Mouse (Mus musculus) embryonic stem cell, embryonic (primary cell): ENCODE data around the gene St7.

Source experiments
- CTCF ChIA-PET, 4 experiments: fragments of 300-600 bp in 2 of 4; fragments of 350-600 bp in 2 of 4; sonication (Branson Sonifier 250); formaldehyde crosslinking; loops; one replicate each; lab custom pipeline; 2022; ENCODE audit warnings: inconsistent platforms in 2 of 4; lab: Charles Lee
- POLR2A ChIA-PET, 4 experiments: fragments of 300-600 bp in 2 of 4; fragments of 350-600 bp in 2 of 4; sonication (Branson Sonifier 250); formaldehyde crosslinking; loops; one replicate each; lab custom pipeline; 2022; ENCODE audit warnings: antibody characterized with exemption in 4 of 4, inconsistent platforms in 1 of 4; lab: Charles Lee

Gene St7

GRCm38 (mm10) chr6:17905776-17906175, 213.0 kb downstream of the St7 start:
- ChIA-PET CTCF (no interaction called here), POLR2A (interaction anchor here in 2 of 4 experiments (0.6 to 1.2 kb wide), 2 partner anchors 9 to 142 kb away, joined by 3 to 4 read pairs; no protein-coding TSS in a partner anchor)

GRCm38 (mm10) chr6:17906289-17906688, 213.6 kb downstream of the St7 start:
- POLR2A ChIA-PET, result interaction anchor here in 2 of 4 experiments (0.6 to 1.2 kb wide), 2 partner anchors 10 to 44 kb away, joined by 3 to 5 read pairs; no protein-coding TSS in a partner anchor

GRCm38 (mm10) chr6:17912312-17912711, 219.6 kb downstream of the St7 start:
- ChIA-PET CTCF (interaction anchor here in 1 of 4 experiments (1.3 kb wide), 1 partner anchor 13 kb away, joined by 6 read pairs; no protein-coding TSS in a partner anchor), POLR2A (interaction anchor here in 1 of 4 experiments (0.7 kb wide), 1 partner anchor 118 kb away, joined by 3 read pairs; no protein-coding TSS in a partner anchor)

More at GRCm38 (mm10) chr6:17906289-17906688, 213.6 kb downstream of the St7 start:
- CTCF ChIA-PET, result interaction anchor here in 1 of 4 experiments (1.3 kb wide), 1 partner anchor 19 kb away, joined by 3 read pairs; no protein-coding TSS in a partner anchor

GRCm38 (mm10) chr6:17912825-17913224, 220.1 kb downstream of the St7 start:
- ChIA-PET CTCF (interaction anchor here in 1 of 4 experiments (1.3 kb wide), 1 partner anchor 12 kb away, joined by 6 read pairs; no protein-coding TSS in a partner anchor), POLR2A (no interaction called here)

- ChIA-PET POLR2A (no interaction called here), CTCF (no interaction called here)
These were observed 220.6 kb downstream of the St7 start for GRCm38 (mm10) chr6:17913315-17913714.

- ChIA-PET POLR2A (no interaction called here), CTCF (interaction anchor here in 2 of 4 experiments (0.8 to 1.7 kb wide), 2 partner anchors 11 kb away, joined by 3 to 5 read pairs; no protein-coding TSS in a partner anchor)
These were observed 221.6 kb downstream of the St7 start for GRCm38 (mm10) chr6:17914300-17914699.

GRCm38 (mm10) chr6:17917233-17917632, 224.5 kb downstream of the St7 start:
- POLR2A ChIA-PET, result no interaction called here

GRCm38 (mm10) chr6:17922180-17922579, 229.4 kb downstream of the St7 start:
- ChIA-PET CTCF (no interaction called here), POLR2A (no interaction called here)

More at GRCm38 (mm10) chr6:17917233-17917632, 224.5 kb downstream of the St7 start:
- CTCF ChIA-PET, result no interaction called here

GRCm38 (mm10) chr6:17922967-17923366, 230.2 kb downstream of the St7 start:
- ChIA-PET POLR2A (no interaction called here), CTCF (interaction anchor here in 1 of 4 experiments (0.7 kb wide), 1 partner anchor 39 kb away, joined by 3 read pairs; no protein-coding TSS in a partner anchor)

- ChIA-PET POLR2A (interaction anchor here in 1 of 4 experiments (0.6 kb wide), 1 partner anchor 536 kb away, joined by 4 read pairs; no protein-coding TSS in a partner anchor), CTCF (interaction anchor here in 2 of 4 experiments (0.6 to 0.7 kb wide), 2 partner anchors 38 to 248 kb away, joined by 3 read pairs; no protein-coding TSS in a partner anchor)
These were observed 230.6 kb downstream of the St7 start for GRCm38 (mm10) chr6:17923370-17923769.

- ChIA-PET POLR2A (interaction anchor here in 1 of 4 experiments (0.6 kb wide), 1 partner anchor 535 kb away, joined by 4 read pairs; no protein-coding TSS in a partner anchor), CTCF (interaction anchor here in 2 of 4 experiments (0.6 to 1.5 kb wide), 2 partner anchors 12 to 248 kb away, joined by 3 to 6 read pairs; no protein-coding TSS in a partner anchor)
These were observed 231.3 kb downstream of the St7 start for GRCm38 (mm10) chr6:17923894-17924505.

- POLR2A ChIA-PET, result interaction anchor here in 1 of 4 experiments (0.8 kb wide), 1 partner anchor 945 kb away, joined by 3 read pairs; no protein-coding TSS in a partner anchor
- CTCF ChIA-PET, result interaction anchor here (0.6 to 1.5 kb wide), 14 partner anchors 11 to 581 kb away, joined by 3 to 9 read pairs (median 4); partner anchors contain the start of gene Wnt2 (in 1 of the 4)
These were observed 232.5 kb downstream of the St7 start for GRCm38 (mm10) chr6:17925267-17925666.

GRCm38 (mm10) chr6:17927746-17928145, 235.0 kb downstream of the St7 start:
- POLR2A ChIA-PET, result no interaction called here
- CTCF ChIA-PET, result no interaction called here

GRCm38 (mm10) chr6:17931187-17931586, 238.5 kb downstream of the St7 start:
- ChIA-PET POLR2A (no interaction called here), CTCF (no interaction called here)

GRCm38 (mm10) chr6:17931835-17932234, 239.1 kb downstream of the St7 start:
- CTCF ChIA-PET, result no interaction called here
- POLR2A ChIA-PET, result no interaction called here

GRCm38 (mm10) chr6:17932806-17933205, 240.1 kb downstream of the St7 start:
- POLR2A ChIA-PET, result no interaction called here
- CTCF ChIA-PET, result no interaction called here

GRCm38 (mm10) chr6:17938631-17939346, 246.1 kb downstream of the St7 start:
- POLR2A ChIA-PET, result no interaction called here
- CTCF ChIA-PET, result no interaction called here

- ChIA-PET CTCF (no interaction called here), POLR2A (no interaction called here)
These were observed 249.2 kb downstream of the St7 start for GRCm38 (mm10) chr6:17941916-17942315.

- ChIA-PET CTCF (no interaction called here), POLR2A (no interaction called here)
These were observed 249.6 kb downstream of the St7 start for GRCm38 (mm10) chr6:17942344-17942743.
